Mouse (Mus musculus) spleen, adult 2 months (tissue): ENCODE results near the gene Dido1. TPM values are rescaled to one million over a fixed set of nuclear protein-coding genes. Genes with fewer than 3 reads are reported as not detected.
"Not testable (repeated sequence)": the region's sequence is repeated elsewhere in the genome, so short reads cannot be mapped to it uniquely, and the experiment has no call there.

Experiments
- DNase-seq, 2 experiments: peaks; one replicate each; pipeline versions ENCODE4 v3.0.0 to v3.0.0-alpha.2; 2012 to 2021; ENCODE audit warnings: low spot score in 2 of 2, low read depth in 1 of 2
- H3K27ac ChIP-seq: fragments of 200-500 bp; 2 replicates; pipeline ENCODE4 v1.5.1; 2012; ENCODE audit warnings: low read length, inconsistent platforms; ENCODE audit not compliant: insufficient read depth
- H3K27me3 ChIP-seq: fragments of 200-500 bp; 2 replicates; pipeline ENCODE4 v1.6.1; 2012; ENCODE audit warnings: mild to moderate bottlenecking, moderate library complexity, low read length, inconsistent platforms; ENCODE audit not compliant: control insufficient read depth, insufficient read depth
- H3K36me3 ChIP-seq: fragments of 200-500 bp; 2 replicates; pipeline ENCODE4 v1.6.1; 2012; ENCODE audit warnings: mild to moderate bottlenecking, low read length, inconsistent platforms; ENCODE audit not compliant: control insufficient read depth, insufficient read depth
- H3K4me1 ChIP-seq: fragments of 200-500 bp; 2 replicates; pipeline ENCODE4 v1.6.1; 2011; ENCODE audit warnings: inconsistent platforms; ENCODE audit not compliant: control insufficient read depth, insufficient read depth, insufficient read length
- H3K4me3 ChIP-seq: fragments of 200-500 bp; 2 replicates; pipeline ENCODE4 v1.5.1; 2011; ENCODE audit warnings: mild to moderate bottlenecking, inconsistent platforms; ENCODE audit not compliant: insufficient read depth, insufficient read length; ENCODE audit errors: extremely low read depth
- CTCF ChIP-seq: fragments of 200-500 bp; IDR thresholded peaks from 2 replicates; pipeline ENCODE4 v1.5.1; 2011; ENCODE audit warnings: mild to moderate bottlenecking, inconsistent platforms; ENCODE audit not compliant: insufficient read depth, insufficient read length, insufficient replicate concordance; ENCODE audit errors: extremely low read depth
- POLR2A ChIP-seq: fragments of 200-500 bp; IDR thresholded peaks from 2 replicates; pipeline ENCODE4 v1.6.1; 2011; ENCODE audit warnings: low read depth, low read length, inconsistent platforms
- WGBS: fragments of 180-500 bp; shearing (Covaris S2); methylation state at CpG from one replicate; pipeline ENCODE4 v1.1.7; 2018; 5-methylcytosine and 5-hydroxymethylcytosine counted together
- polyA plus RNA-seq: library from polyadenylated mRNA; depleted of rRNA; stranded (reverse); fragments of >200 nt; gene quantifications from 2 replicates; pipeline ENCODE4 v1.2.3, GENCODE M21; 2012

Dido1 gene
- polyA plus RNA-seq, 1 experiment = 12.5 TPM

- Histone ChIP-seq H3K27ac (peak within 1 kb of the TSS; percentile 70), H3K36me3 (peaks cover 20% of the 10 kb centered on the region), H3K27me3 (no peaks in the 10 kb centered on the region), H3K4me3 (peak within 1 kb of the TSS; percentile 54), H3K4me1 (peaks cover 35% of the 10 kb centered on the region)
- DNase-seq = peak in 1 of 2 experiments; percentile 79
- TF ChIP-seq CTCF (no peak), POLR2A (no peak)
- 2% methylated on average over 18 of the region's 18 CpGs for WGBS
Observed at GRCm38 (mm10) chr2:180724585-180725413, 15.0 kb upstream of the Dido1 start, which contains the start of gene Slc17a9. TSS of gene Slc17a9 (plus strand) at chr2:180725263.

DNA sequence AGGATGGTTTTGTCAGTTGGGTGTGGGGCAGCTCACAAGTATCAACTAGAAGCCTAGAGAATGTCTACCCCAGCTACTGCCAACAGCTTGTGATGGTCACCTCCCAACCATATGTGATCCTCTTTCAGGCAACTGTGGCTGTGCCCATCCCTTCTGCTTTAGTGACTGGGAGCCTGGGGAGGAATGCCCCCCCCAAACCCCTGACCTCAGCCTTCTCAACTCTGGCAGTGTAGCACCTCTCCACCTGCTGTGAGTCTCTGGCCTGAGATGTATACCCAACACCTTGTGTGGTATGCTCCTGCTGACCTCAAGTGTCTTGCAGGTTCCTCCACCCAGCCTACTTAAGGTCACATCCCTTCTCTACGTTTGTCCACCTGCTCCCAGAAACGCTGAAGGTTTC, 14.1 kb upstream of the Dido1 start:
- Histone ChIP-seq H3K27me3 (no peaks in the 10 kb centered on the region), H3K27ac (no peak overlapping the region), H3K36me3 (peaks cover 27% of the 10 kb centered on the region), H3K4me3 (no peak overlapping the region), H3K4me1 (peaks cover 32% of the 10 kb centered on the region)
- TF ChIP-seq CTCF (no peak), POLR2A (no peak)
- no peak for DNase-seq
- 70% methylated on average over 2 of the region's 2 CpGs for WGBS

DNA sequence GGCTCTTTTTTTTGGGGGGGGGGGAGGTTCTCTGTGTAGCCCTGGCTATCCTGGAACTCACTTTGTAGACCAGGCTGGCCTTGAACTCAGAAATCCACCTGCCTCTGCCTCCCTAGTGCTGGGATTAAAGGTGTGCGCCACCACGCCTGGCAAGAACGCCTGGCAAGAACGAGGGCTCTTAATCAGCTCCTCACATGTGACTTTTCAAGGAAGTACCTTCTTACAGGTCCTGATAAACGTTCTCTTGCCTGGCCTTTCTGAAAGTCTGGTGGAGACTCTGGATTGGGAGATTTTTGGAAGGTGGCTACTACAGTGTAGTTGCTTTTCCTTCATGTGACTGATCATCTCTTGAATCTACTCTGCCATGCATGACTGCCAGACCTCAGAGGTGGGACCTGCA, 12.9 kb upstream of the Dido1 start:
- peaks cover 23% of the 10 kb centered on the region for H3K4me1 ChIP-seq
- DNase-seq, H3K27ac ChIP-seq, H3K4me3 ChIP-seq, H3K27me3 ChIP-seq: not testable (repeated sequence)
- peaks cover 34% of the 10 kb centered on the region for H3K36me3 ChIP-seq
- 74% methylated on average over 5 of the region's 5 CpGs for WGBS

GRCm38 (mm10) chr2:180712037-180712689, 2.4 kb upstream of the Dido1 start:
- no peak for DNase-seq
- no peaks in the 10 kb centered on the region for H3K27me3 ChIP-seq
- H3K27ac ChIP-seq = no peak overlapping the region
- WGBS = 83% methylated on average over 5 of the region's 5 CpGs
- no peak overlapping the region for H3K4me3 ChIP-seq
- H3K36me3 ChIP-seq = peaks cover 15% of the 10 kb centered on the region
- H3K4me1 ChIP-seq = peaks cover 6% of the 10 kb centered on the region
- no peak for TF ChIP-seq CTCF

DNA sequence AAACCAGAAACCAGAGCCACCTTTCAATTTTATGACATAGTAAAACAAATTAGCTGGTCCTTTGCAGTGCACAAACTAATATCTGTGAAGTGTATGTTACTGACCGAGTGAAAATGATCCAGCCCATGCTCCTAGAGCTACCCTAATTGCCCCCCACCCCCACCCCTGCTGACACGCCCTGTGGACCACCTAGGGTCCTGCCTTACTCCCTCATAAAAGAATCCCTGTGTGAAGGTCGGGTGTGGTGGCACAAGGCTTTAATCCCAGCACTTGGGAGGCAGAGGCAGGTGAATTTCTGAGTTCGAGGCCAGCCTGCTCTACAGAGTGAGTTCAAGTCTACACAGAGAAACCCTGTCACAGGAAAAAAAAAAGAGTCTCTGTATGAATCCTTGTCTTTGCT, 1.7 kb upstream of the Dido1 start:
- peaks cover 9% of the 10 kb centered on the region for H3K36me3 ChIP-seq
- DNase-seq = no peak
- 73% methylated on average over 4 of the region's 4 CpGs for WGBS
- TF ChIP-seq POLR2A (no peak), CTCF (no peak)
- H3K4me1 ChIP-seq = peaks cover 6% of the 10 kb centered on the region
- H3K4me3 ChIP-seq = no peak overlapping the region
- H3K27me3 ChIP-seq = no peaks in the 10 kb centered on the region
- no peak overlapping the region; the same call in 1 of the 2 replicates for H3K27ac ChIP-seq

- no peak for TF ChIP-seq CTCF
- no peak; the same call in 1 of the 2 replicates for TF ChIP-seq POLR2A
- WGBS = 2% methylated on average over 63 of the region's 64 CpGs
- DNase-seq = no peak
Observed at GRCm38 (mm10) chr2:180710276-180711155, 717 bp upstream of the Dido1 start.

More at GRCm38 (mm10) chr2:180710276-180711155, 717 bp upstream of the Dido1 start:
- H3K36me3 ChIP-seq = peaks cover 5% of the 10 kb centered on the region
- no peaks in the 10 kb centered on the region for H3K27me3 ChIP-seq
- H3K27ac ChIP-seq = peak overlapping the region; percentile 84
- peak overlapping the region; percentile 81 for H3K4me3 ChIP-seq
- H3K4me1 ChIP-seq = peaks cover 6% of the 10 kb centered on the region
